Mouse (Mus musculus) midbrain, postnatal 0 days (tissue): ENCODE results near the gene Eif3d. TPM values are rescaled to one million over a fixed set of nuclear protein-coding genes. Genes with fewer than 3 reads are reported as not detected.

ENCODE experiments used
- ATAC-seq: fragments of 200-750 bp; cut with Nextera tagmentation; 2 replicates; pipeline ENCODE4 v1.8.0; 2017; ENCODE audit warnings: moderate number of reproducible peaks, mild to moderate bottlenecking, moderate TSS enrichment, moderate library complexity; ENCODE audit not compliant: low FRiP score
- DNase-seq: peaks from one replicate; pipeline ENCODE4 v3.0.0-alpha.2; 2015; ENCODE audit warnings: low spot score
- H3K27ac ChIP-seq: fragments of 300-500 bp; sonication (generic); 2 replicates; pipeline ENCODE4 v1.5.1; 2014; ENCODE audit warnings: low read depth, mild to moderate bottlenecking, low read length, mixed read lengths
- H3K27me3 ChIP-seq: fragments of 300-500 bp; sonication (generic); 2 replicates; pipeline ENCODE4 v1.6.1; 2014; ENCODE audit warnings: low read length, control low read depth, mixed read lengths; ENCODE audit not compliant: insufficient read depth
- H3K36me3 ChIP-seq: fragments of 300-500 bp; sonication (generic); 2 replicates; pipeline ENCODE4 v1.6.1; 2014; ENCODE audit warnings: low read length, control low read depth, mixed read lengths; ENCODE audit not compliant: insufficient read depth
- H3K4me1 ChIP-seq: fragments of 300-500 bp; sonication (generic); 2 replicates; pipeline ENCODE4 v1.6.1; 2014; ENCODE audit warnings: mild to moderate bottlenecking, control low read depth, antibody characterized with exemption, low read length, mixed read lengths; ENCODE audit not compliant: insufficient read depth
- H3K4me2 ChIP-seq: fragments of 300-500 bp; sonication (generic); 2 replicates; pipeline ENCODE4 v1.6.1; 2014; ENCODE audit warnings: low read depth, mild to moderate bottlenecking, low read length, mixed read lengths; ENCODE audit not compliant: poor library complexity, severe bottlenecking
- H3K4me3 ChIP-seq: fragments of 300-500 bp; sonication (generic); 2 replicates; pipeline ENCODE4 v1.5.1; 2014; ENCODE audit warnings: low read depth, mild to moderate bottlenecking, low read length, moderate library complexity
- H3K9ac ChIP-seq: fragments of 300-500 bp; sonication (generic); replicated peaks from 2 replicates; pipeline ENCODE4 v1.6.1; 2014; ENCODE audit warnings: mild to moderate bottlenecking, low read length, moderate library complexity, mixed read lengths; ENCODE audit not compliant: poor library complexity, severe bottlenecking
- H3K9me3 ChIP-seq: fragments of 300-500 bp; sonication (generic); 2 replicates; pipeline ENCODE4 v1.6.1; 2016; ENCODE audit warnings: low read length, control low read depth
- CTCF ChIP-seq: IDR thresholded peaks from 2 replicates; pipeline ENCODE4 v1.5.1; 2016; ENCODE audit warnings: antibody characterized with exemption, mild to moderate bottlenecking
- WGBS: fragments of 180-500 bp; shearing (Covaris S2); extraction: QIAGEN DNeasy Blood & Tissue Kit; methylation state at CpG from one replicate; pipeline ENCODE4 v1.1.7; 2014; 5-methylcytosine and 5-hydroxymethylcytosine counted together
- polyA plus RNA-seq: library from polyadenylated mRNA; unstranded; fragments of >200 nt; fragmentation: Nextera tagmentation; extraction: Ambion mirVana; gene quantifications from 2 replicates; pipeline ENCODE4 v1.2.1, GENCODE M21; 2015
- total RNA-seq: library from RNA; depleted of rRNA; stranded (reverse); fragments of >200 nt; gene quantifications from 2 replicates; pipeline ENCODE4 v1.2.3, GENCODE M21; 2014

Eif3d gene
- total and polyA plus RNA-seq, 2 experiments from 2014 or later = 133 to 160 TPM

DNA sequence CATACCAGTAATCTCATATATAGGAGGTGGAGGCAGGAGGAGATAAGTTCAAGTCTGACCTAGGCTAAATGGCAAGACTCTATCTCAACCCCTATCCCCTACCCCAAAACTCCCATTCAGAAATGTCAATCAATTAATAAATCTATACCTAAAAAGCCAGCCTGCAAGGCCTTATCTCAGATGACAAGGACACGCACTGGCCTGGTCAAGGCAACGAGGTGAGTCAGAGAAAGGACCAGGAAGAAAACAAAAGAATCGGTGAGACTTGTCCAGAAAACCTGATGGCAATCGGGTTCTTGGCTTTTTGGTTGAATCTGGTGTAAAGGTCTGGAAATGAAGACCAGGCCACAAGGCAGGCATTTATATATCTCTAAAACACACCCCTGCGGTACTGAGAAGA, 43.7 kb downstream of the Eif3d start:
- Histone ChIP-seq H3K27me3 (no peaks in the 10 kb centered on the region), H3K4me3 (no peak overlapping the region), H3K4me2 (no peak overlapping the region), H3K4me1 (peaks cover 11% of the 10 kb centered on the region), H3K9ac (no peak overlapping the region), H3K9me3 (no peaks in the 10 kb centered on the region), H3K27ac (no peak overlapping the region), H3K36me3 (peaks cover 39% of the 10 kb centered on the region)
- no peak for TF ChIP-seq CTCF
- ATAC-seq (no peak), DNase-seq (no peak)
- 94% methylated on average over 5 of the region's 5 CpGs for WGBS

DNA sequence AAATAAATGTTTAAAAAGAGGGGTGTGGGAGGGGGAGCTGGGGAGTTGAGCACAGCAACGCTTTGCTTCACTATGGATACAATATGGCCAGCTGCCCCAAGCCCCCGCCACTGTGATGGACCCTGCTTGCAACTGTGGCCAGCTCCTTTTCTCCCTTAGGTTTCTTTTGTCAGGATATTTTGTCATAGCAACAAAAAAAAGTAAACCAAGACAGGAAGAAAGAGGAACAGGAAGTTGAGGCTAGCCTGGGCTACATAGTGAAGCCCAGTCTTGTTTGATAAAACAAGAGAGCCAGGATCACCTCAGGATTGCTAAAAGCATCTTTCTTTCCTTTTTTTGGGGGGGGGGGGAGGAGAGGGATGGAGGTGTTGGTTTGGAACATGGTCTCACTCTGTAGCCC, 45.4 kb downstream of the Eif3d start:
- Histone ChIP-seq H3K27ac (no peak overlapping the region), H3K4me2 (no peak overlapping the region), H3K4me3 (no peak overlapping the region), H3K9me3 (no peaks in the 10 kb centered on the region), H3K9ac (no peak overlapping the region), H3K36me3 (peaks cover 45% of the 10 kb centered on the region), H3K27me3 (no peaks in the 10 kb centered on the region), H3K4me1 (peaks cover 11% of the 10 kb centered on the region)
- DNase-seq = no peak
- WGBS = 93% methylated on average over 2 of the region's 2 CpGs
- no peak for TF ChIP-seq CTCF
- no peak for ATAC-seq

GRCm38 (mm10) chr15:77923267-77924035, 47.2 kb downstream of the Eif3d start:
- peaks cover 4% of the 10 kb centered on the region for H3K4me1 ChIP-seq
- no peak overlapping the region for H3K9ac ChIP-seq
- no peak overlapping the region for H3K27ac ChIP-seq
- ATAC-seq (no peak), DNase-seq (no peak)
- no peaks in the 10 kb centered on the region for H3K9me3 ChIP-seq
- H3K36me3 ChIP-seq = peaks cover 55% of the 10 kb centered on the region
- H3K27me3 ChIP-seq = no peaks in the 10 kb centered on the region
- H3K4me2 ChIP-seq = no peak overlapping the region
- 75% methylated on average over 9 of the region's 9 CpGs for WGBS
- H3K4me3 ChIP-seq = no peak overlapping the region
- TF ChIP-seq CTCF = peak; percentile 35

DNA sequence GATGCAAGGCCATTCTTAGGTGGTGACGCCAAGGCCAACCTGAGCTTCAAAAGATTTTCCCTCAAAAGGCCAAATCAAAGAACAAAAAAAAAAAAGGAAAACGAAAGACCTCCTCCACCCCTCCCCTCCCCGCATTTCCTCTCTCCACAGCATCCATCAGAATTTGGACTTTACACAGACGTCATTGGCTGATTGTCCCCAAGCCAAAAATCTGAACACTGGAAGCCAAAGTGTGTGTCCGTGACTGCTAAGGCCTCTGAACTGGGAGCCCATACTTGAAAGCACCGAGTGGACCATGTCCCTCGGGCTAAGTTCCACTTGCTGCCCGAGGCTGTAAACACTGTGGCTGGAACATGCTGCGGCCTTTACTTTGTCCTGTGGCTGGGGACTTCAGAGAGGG, 47.9 kb downstream of the Eif3d start:
- no peak for DNase-seq

GRCm38 (mm10) chr15:77921636-77922035, 49.0 kb downstream of the Eif3d start:
- H3K4me2 ChIP-seq = no peak overlapping the region
- no peak for DNase-seq
- H3K9me3 ChIP-seq = no peaks in the 10 kb centered on the region
- H3K27me3 ChIP-seq = no peaks in the 10 kb centered on the region
- 85% methylated on average over 6 of the region's 6 CpGs for WGBS
- H3K36me3 ChIP-seq = peaks cover 44% of the 10 kb centered on the region
- H3K27ac ChIP-seq = no peak overlapping the region
- H3K4me3 ChIP-seq = no peak overlapping the region
- no peak overlapping the region for H3K9ac ChIP-seq
- no peak for TF ChIP-seq CTCF
- no peak for ATAC-seq
- no peaks in the 10 kb centered on the region for H3K4me1 ChIP-seq

More for the DNA sequence above, 47.9 kb downstream of the Eif3d start:
- no peak overlapping the region for H3K27ac ChIP-seq
- no peak overlapping the region for H3K4me3 ChIP-seq
- no peaks in the 10 kb centered on the region for H3K27me3 ChIP-seq
- H3K36me3 ChIP-seq = peaks cover 55% of the 10 kb centered on the region
- WGBS = 84% methylated on average over 9 of the region's 9 CpGs
- peaks cover 3% of the 10 kb centered on the region for H3K4me1 ChIP-seq
- no peak overlapping the region for H3K9ac ChIP-seq
- no peaks in the 10 kb centered on the region for H3K9me3 ChIP-seq
- ATAC-seq = no peak
- H3K4me2 ChIP-seq = no peak overlapping the region
- TF ChIP-seq CTCF = no peak
